Mouse (Mus musculus) liver, embryonic 16.5 days (tissue): ENCODE measurements around the gene Arf3. TPM values are rescaled to one million over a fixed set of nuclear protein-coding genes. Genes with fewer than 3 reads are reported as not detected.
A peak's percentile ranks its signal among the peaks of the same experiment; 100 is the strongest.
"Not testable (repeated sequence)": the region's sequence is repeated elsewhere in the genome, so short reads cannot be mapped to it uniquely, and the experiment has no call there.

Experiments
- ATAC-seq: fragments of 200-750 bp; cut with Nextera tagmentation; 2 replicates; pipeline ENCODE4 v1.8.0; 2017; ENCODE audit warnings: low read depth, mild to moderate bottlenecking, moderate number of reproducible peaks, moderate library complexity
- H3K27ac ChIP-seq: fragments of 300-500 bp; sonication (generic); 2 replicates; pipeline ENCODE4 v1.5.1; 2014; ENCODE audit warnings: mild to moderate bottlenecking, low read length
- H3K27me3 ChIP-seq: fragments of 300-500 bp; sonication (generic); 2 replicates; pipeline ENCODE4 v1.6.1; 2014; ENCODE audit warnings: low read depth, low read length, mixed read lengths; ENCODE audit not compliant: control insufficient read depth, insufficient read depth
- H3K36me3 ChIP-seq: fragments of 300-500 bp; sonication (generic); 2 replicates; pipeline ENCODE4 v1.6.1; 2014; ENCODE audit warnings: mild to moderate bottlenecking; ENCODE audit not compliant: control insufficient read depth, insufficient read depth
- H3K4me1 ChIP-seq: fragments of 300-500 bp; sonication (generic); 2 replicates; pipeline ENCODE4 v1.6.1; 2014; ENCODE audit warnings: low read depth, low read length, mixed read lengths; ENCODE audit not compliant: control insufficient read depth
- H3K4me2 ChIP-seq: fragments of 300-500 bp; sonication (generic); 2 replicates; pipeline ENCODE4 v1.6.1; 2014; ENCODE audit warnings: low read depth, low read length, mixed read lengths
- H3K4me3 ChIP-seq: fragments of 300-500 bp; sonication (generic); 2 replicates; pipeline ENCODE4 v1.5.1; 2014; ENCODE audit warnings: low read depth, mild to moderate bottlenecking, low read length
- H3K9ac ChIP-seq: fragments of 300-500 bp; sonication (generic); 2 replicates; pipeline ENCODE4 v1.6.1; 2014; ENCODE audit warnings: low read depth, low read length
- H3K9me3 ChIP-seq: fragments of 300-500 bp; sonication (generic); replicated peaks from 2 replicates; pipeline ENCODE4 v1.6.1; 2016; ENCODE audit warnings: low read length; ENCODE audit not compliant: control insufficient read depth
- WGBS: fragments of 180-500 bp; shearing (Covaris S2); extraction: QIAGEN DNeasy Blood & Tissue Kit; methylation state at CpG from one replicate; pipeline ENCODE4 v1.1.7; 2014; ENCODE audit not compliant: insufficient replicate concordance; 5-methylcytosine and 5-hydroxymethylcytosine counted together
- polyA plus RNA-seq: library from polyadenylated mRNA; unstranded; fragments of >200 nt; fragmentation: Nextera tagmentation; extraction: Ambion mirVana; gene quantifications from 2 replicates; pipeline ENCODE4 v1.2.1, GENCODE M21; 2015

Arf3 gene
- 10.5 and 12.0 TPM in 2 replicates for polyA plus RNA-seq

DNA sequence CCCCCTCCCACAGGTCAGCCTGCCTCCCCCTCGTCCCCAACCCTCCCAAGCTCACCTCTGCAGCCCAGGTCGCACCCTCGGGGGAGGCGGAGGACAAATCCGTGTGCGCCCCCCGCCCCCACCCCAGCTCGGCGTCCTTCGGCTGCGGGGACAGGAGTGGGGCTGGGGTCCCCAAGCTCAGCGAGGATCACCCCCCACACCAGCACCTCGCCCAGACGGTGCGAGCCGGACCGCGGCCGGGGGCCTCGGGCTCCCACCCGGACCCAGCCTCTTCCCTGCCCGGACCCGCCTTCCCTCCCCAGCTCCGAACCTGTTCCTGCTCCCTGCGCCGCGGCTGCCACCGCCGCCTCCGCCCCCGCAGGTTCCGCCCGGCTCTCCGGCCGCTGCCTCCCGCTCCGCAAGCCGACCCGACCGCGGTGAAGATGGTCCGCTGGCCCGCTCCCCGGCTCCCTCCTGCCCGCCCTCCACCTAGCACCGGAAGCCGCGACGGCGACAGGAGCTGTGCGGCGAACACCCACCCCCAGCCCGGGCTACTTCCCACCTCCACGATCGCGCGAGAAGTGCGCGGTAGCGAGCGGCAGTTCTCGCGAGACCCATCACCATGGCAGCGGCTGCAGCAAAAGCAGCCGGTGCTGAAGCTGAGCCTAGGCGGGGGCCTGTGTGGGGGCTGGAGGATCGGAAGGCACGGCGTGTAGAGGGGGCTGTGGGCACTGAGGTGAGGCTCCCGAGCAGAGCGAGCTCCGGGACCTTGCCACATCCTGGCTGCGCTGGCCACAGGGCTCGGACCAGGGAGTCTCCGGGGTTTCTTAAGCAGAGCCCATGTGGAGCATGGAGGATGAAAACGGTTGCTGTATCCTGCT, at the start of gene Arf3:
Gene Arf3, minus strand, starts transcription at position 545 of the 860 bp plus-strand sequence.
- ATAC-seq, result peak; percentile 90
- H3K36me3 ChIP-seq, result no peaks in the 10 kb centered on the region
- H3K4me2 ChIP-seq, result peak within 1 kb of the TSS; percentile 95
- peaks cover 23% of the 10 kb centered on the region for H3K27me3 ChIP-seq
- peaks cover 17% of the 10 kb centered on the region for H3K4me1 ChIP-seq
- H3K4me3 ChIP-seq, result peak within 1 kb of the TSS; percentile 82
- no peaks in the 10 kb centered on the region for H3K9me3 ChIP-seq
- peak within 1 kb of the TSS; percentile 54 for H3K27ac ChIP-seq
- peak within 1 kb of the TSS; percentile 78 for H3K9ac ChIP-seq
- under 1% methylated on average over 74 of the region's 76 CpGs for WGBS

- H3K36me3 ChIP-seq, result peaks cover 31% of the 10 kb centered on the region
- H3K27me3 ChIP-seq, result peaks cover 48% of the 10 kb centered on the region
- H3K4me1 ChIP-seq, result peaks cover 25% of the 10 kb centered on the region
- not testable (repeated sequence) for H3K9me3 ChIP-seq, H3K9ac ChIP-seq, H3K4me3 ChIP-seq, H3K4me2 ChIP-seq, ATAC-seq, H3K27ac ChIP-seq
- 59% methylated on average over 6 of the region's 6 CpGs for WGBS
These were observed 47.2 kb upstream of the Arf3 start for GRCm38 (mm10) chr15:98810212-98810611.

DNA sequence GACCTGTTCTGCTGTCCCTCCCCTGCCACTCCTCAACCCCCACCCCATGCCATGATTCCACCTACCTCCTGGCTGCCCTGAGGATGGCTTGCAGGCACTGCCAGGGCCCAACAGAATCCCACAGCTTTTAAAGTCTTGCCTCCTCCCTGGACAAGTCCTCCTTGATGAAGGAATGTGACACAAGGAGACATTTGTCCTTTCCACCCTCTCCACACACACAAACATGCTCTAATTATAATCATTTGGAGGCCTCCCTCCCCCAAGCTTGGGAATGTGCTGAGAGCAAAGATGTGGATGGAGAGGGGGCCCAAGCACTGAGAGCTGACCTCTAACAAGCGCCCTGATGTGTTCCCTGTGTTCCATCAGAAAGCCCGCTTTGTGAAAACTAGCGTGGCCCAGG, 46.4 kb upstream of the Arf3 start, which contains the start of gene Ddn:
Gene Ddn, minus strand, starts transcription at position 101 of the 400 bp plus-strand sequence.
- Histone ChIP-seq H3K27ac (no peak within 1 kb of the TSS), H3K9ac (no peak within 1 kb of the TSS), H3K4me2 (no peak within 1 kb of the TSS), H3K9me3 (no peaks in the 10 kb centered on the region), H3K36me3 (peaks cover 25% of the 10 kb centered on the region), H3K27me3 (peaks cover 57% of the 10 kb centered on the region), H3K4me3 (no peak within 1 kb of the TSS), H3K4me1 (peaks cover 25% of the 10 kb centered on the region)
- ATAC-seq, result no peak
- 71% methylated on average over 3 of the region's 3 CpGs for WGBS

GRCm38 (mm10) chr15:98808651-98809134, 45.7 kb upstream of the Arf3 start:
- Histone ChIP-seq H3K27me3 (peaks cover 64% of the 10 kb centered on the region), H3K9me3 (no peaks in the 10 kb centered on the region), H3K4me1 (peaks cover 28% of the 10 kb centered on the region), H3K27ac (no peak overlapping the region), H3K36me3 (peaks cover 19% of the 10 kb centered on the region), H3K4me3 (no peak overlapping the region), H3K4me2 (no peak overlapping the region), H3K9ac (no peak overlapping the region)
- WGBS, result 12% methylated on average over 6 of the region's 6 CpGs
- no peak for ATAC-seq

- ATAC-seq, result no peak
- Histone ChIP-seq H3K27ac (no peak overlapping the region), H3K36me3 (peaks cover 13% of the 10 kb centered on the region), H3K9ac (no peak overlapping the region), H3K4me2 (peak overlapping the region; percentile 39), H3K4me1 (peaks cover 28% of the 10 kb centered on the region), H3K27me3 (peaks cover 70% of the 10 kb centered on the region), H3K9me3 (no peaks in the 10 kb centered on the region), H3K4me3 (peak overlapping the region; percentile 35)
- 2% methylated on average over 34 of the region's 34 CpGs for WGBS
These were observed 45.1 kb upstream of the Arf3 start for GRCm38 (mm10) chr15:98807895-98808650.

DNA sequence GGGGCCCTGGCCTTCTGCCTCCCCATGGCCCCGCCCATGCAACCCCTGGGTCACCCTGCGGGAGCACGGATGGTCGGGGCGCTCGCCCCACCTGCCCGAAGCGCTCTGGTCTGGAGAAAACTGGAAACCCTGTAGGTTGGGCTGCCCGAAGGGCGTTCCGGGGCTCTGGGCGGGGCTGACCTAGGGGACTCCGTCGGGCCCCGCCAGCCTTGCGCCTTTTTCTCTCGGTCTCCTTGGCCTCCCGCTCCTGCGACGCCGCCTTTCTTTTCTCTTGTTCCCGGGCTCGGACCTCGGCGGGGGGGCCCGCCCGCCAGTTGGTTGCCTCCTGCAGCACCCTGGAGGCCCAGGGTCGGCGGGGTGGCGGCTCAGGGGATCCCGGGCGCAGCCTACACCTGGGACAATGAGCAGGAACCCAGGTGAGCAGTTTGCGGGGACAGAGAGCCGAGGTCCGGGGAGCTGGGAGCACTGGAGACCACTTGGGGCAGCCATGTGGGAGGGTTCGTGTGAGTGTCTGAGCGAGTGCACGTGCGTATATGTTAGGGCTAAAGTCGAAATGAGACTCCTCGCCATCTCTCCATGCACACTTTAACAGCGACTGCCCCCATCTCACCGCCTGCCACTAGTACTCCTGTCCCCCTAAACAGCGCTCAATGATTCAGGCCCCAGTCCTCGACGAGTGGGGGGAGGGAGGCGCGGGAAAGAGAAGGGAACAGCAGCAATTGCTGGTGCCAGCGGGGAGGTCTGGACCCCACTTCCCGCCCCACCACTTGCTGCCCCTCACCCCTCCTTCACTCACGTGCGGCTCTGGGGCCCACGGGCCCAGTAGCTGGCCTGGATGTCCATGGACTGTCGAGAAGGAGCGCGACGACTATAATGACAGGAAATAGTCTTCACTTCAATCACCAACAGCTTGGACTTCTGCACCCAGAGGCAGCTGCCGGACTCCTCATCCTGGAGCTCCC, 44.1 kb upstream of the Arf3 start:
- WGBS, result 2% methylated on average over 58 of the region's 58 CpGs
- Histone ChIP-seq H3K27me3 (peaks cover 80% of the 10 kb centered on the region), H3K4me2 (peak overlapping the region; percentile 56), H3K27ac (no peak overlapping the region), H3K4me1 (peaks cover 28% of the 10 kb centered on the region), H3K36me3 (peaks cover 7% of the 10 kb centered on the region), H3K9ac (0 out of 2 replicates have a peak overlapping the region, but pooled peaks have one; percentile 16), H3K9me3 (no peaks in the 10 kb centered on the region), H3K4me3 (peak overlapping the region; percentile 48)
- ATAC-seq, result peak; percentile 48; the same call in 1 of the 2 replicates

DNA sequence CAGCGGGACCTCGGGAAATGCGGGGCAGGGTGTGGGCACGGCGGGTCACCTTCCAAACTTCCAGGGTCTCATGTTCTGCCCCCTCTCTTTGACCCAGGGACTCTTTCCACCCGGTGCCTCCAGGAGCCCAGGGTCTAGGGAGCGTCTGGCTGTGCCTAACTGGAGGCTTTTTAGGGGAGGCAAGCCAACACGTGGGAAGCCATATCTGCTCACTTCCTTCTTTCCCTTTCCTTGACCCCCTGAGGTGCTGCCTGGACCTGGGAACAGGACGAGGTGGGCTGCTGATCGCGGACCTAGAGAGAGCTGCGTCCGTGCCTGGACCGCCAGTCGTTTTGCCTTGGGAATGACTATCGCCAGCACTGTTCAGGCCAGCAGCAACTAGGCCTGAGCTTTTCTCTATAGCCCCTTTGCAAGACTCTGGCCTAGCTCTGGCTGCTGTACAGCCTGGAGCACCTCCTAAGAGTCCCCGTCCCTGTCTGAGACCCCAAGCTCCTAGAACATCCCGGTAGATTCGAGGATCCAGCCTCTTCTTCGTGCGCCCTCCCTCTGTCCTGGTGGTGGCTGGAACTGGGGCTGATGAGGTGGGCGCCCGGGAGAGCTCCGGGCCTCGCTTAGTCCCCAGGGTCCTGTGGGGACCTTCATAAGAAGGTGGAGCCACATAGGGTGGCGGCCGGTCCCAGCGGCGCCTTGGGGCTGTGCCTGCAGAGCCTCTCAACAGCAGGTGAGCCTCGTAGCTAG, 43.2 kb upstream of the Arf3 start:
- no peak overlapping the region for H3K9ac ChIP-seq
- H3K36me3 ChIP-seq, result peaks cover 6% of the 10 kb centered on the region
- H3K9me3 ChIP-seq, result no peaks in the 10 kb centered on the region
- WGBS, result 9% methylated on average over 30 of the region's 30 CpGs
- peaks cover 88% of the 10 kb centered on the region for H3K27me3 ChIP-seq
- H3K4me1 ChIP-seq, result peaks cover 28% of the 10 kb centered on the region
- no peak overlapping the region for H3K27ac ChIP-seq
- no peak for ATAC-seq
- H3K4me2 ChIP-seq, result peak overlapping the region; percentile 62
- H3K4me3 ChIP-seq, result peak overlapping the region; percentile 48
